Mouse (Mus musculus): ENCODE results near the gene Rtn4r.

GRCm38 (mm10) chr16:18081149-18081827, 46.2 kb upstream of the Rtn4r start:
- TF ChIP-seq CTCF (IDR thresholded peaks at IDR 0.05; ENCODE audit: low read depth, low read length) (no peak), POLR2A (IDR thresholded peaks at IDR 0.05; ENCODE audit: borderline replicate concordance, low read depth, low read length) (no peak)
